Mouse (Mus musculus): Measurements from ENCODE around the gene Slc9a8. TPM values are rescaled to one million over a fixed set of nuclear protein-coding genes. Genes with fewer than 3 reads are reported as not detected.

Slc9a8 gene
- polyA plus RNA-seq, 1 experiment = 26.4 TPM

GRCm38 (mm10) chr2:167467214-167467613, 45.7 kb downstream of the Slc9a8 start:
- no peak overlapping the region for H3K4me2 ChIP-seq (ENCODE audit: low read depth)
- TF ChIP-seq REST (IDR thresholded peaks at IDR 0.05; ENCODE audit: insufficient read depth, insufficient read length) (no peak), TCF3 (IDR thresholded peaks at IDR 0.05; ENCODE audit: insufficient read length, low read depth) (no peak), POLR2A (IDR thresholded peaks at IDR 0.05; ENCODE audit: insufficient read length, low read depth) (no peak), MAX (IDR thresholded peaks at IDR 0.05; ENCODE audit: low read depth) (no peak), TCF12 (IDR thresholded peaks at IDR 0.05; ENCODE audit: insufficient read depth, poor library complexity, severe bottlenecking) (no peak)

GRCm38 (mm10) chr2:167468444-167468843, 46.9 kb downstream of the Slc9a8 start:
- H3ac ChIP-seq (ENCODE audit: control insufficient read depth, insufficient read length) = no peak overlapping the region
- TF ChIP-seq USF1 (IDR thresholded peaks at IDR 0.05; ENCODE audit: low read depth) (no peak), MYOD1 (IDR thresholded peaks at IDR 0.05; ENCODE audit: control insufficient read depth in 1 of 3, insufficient read length in 2 of 3, low read depth in 2 of 3) (no peak), TCF12 (IDR thresholded peaks at IDR 0.05; ENCODE audit: insufficient read depth, poor library complexity, severe bottlenecking) (no peak), REST (IDR thresholded peaks at IDR 0.05; ENCODE audit: insufficient read depth, insufficient read length) (no peak), MAX (IDR thresholded peaks at IDR 0.05; ENCODE audit: low read depth) (no peak), TCF3 (IDR thresholded peaks at IDR 0.05; ENCODE audit: insufficient read length, low read depth) (no peak), MYOG (IDR thresholded peaks at IDR 0.05; ENCODE audit: control insufficient read depth in 1 of 3, insufficient read depth in 1 of 3, insufficient read length in 2 of 3, low read depth in 2 of 3) (no peak), E2F4 (IDR thresholded peaks at IDR 0.05; ENCODE audit: insufficient read depth) (no peak), SRF (IDR thresholded peaks at IDR 0.05; ENCODE audit: control insufficient read depth, insufficient read length, low read depth) (no peak), CEBPB (IDR thresholded peaks at IDR 0.05; ENCODE audit: insufficient read depth, poor library complexity, severe bottlenecking) (no peak), POLR2A (IDR thresholded peaks at IDR 0.05; ENCODE audit: insufficient read length, low read depth) (no peak), POLR2AphosphoS2 (IDR thresholded peaks at IDR 0.05; ENCODE audit: insufficient read length, low read depth) (no peak)

More at GRCm38 (mm10) chr2:167467214-167467613, 45.7 kb downstream of the Slc9a8 start:
- H3K27me3 ChIP-seq (ENCODE audit: control insufficient read depth, insufficient read depth, insufficient read length) = no peaks in the 10 kb centered on the region
- no peak overlapping the region for H3ac ChIP-seq (ENCODE audit: control insufficient read depth, insufficient read length)
- H3K79me2 ChIP-seq (ENCODE audit: control insufficient read depth, insufficient read depth) = no peaks in the 10 kb centered on the region
- H3K4me3 ChIP-seq = no peak overlapping the region
- H3K36me3 ChIP-seq (ENCODE audit: control insufficient read depth, insufficient read depth) = peaks cover 3% of the 10 kb centered on the region

DNA sequence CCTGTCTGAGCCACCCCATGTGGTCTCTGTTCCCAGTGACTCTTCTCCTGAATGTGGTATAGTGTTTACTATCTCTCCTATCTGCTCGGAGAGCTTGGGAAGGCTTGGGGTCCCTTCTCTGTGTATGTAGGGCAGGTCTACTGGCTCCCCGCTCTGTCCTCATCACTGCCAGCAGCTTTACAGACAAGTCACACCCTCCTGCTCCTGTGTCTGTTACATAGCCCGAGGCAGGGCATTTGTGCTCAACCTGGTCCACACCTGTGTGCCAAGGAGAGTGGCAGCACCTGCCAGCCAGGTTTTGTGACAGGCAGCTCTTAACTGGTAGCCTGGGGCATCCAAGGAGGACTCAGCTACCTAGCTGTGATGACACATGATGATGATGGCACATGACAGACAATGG, 49.1 kb downstream of the Slc9a8 start:
- TF ChIP-seq MAX (IDR thresholded peaks at IDR 0.05; ENCODE audit: low read depth) = no peak
- no peak for TF ChIP-seq REST (IDR thresholded peaks at IDR 0.05; ENCODE audit: insufficient read depth, insufficient read length)
- no peak for TF ChIP-seq TCF3 (IDR thresholded peaks at IDR 0.05; ENCODE audit: insufficient read length, low read depth)
- no peak for TF ChIP-seq MYOG (IDR thresholded peaks at IDR 0.05; ENCODE audit: control insufficient read depth in 1 of 3, insufficient read depth in 1 of 3, insufficient read length in 2 of 3, low read depth in 2 of 3)
- TF ChIP-seq TCF12 (IDR thresholded peaks at IDR 0.05; ENCODE audit: insufficient read depth, poor library complexity, severe bottlenecking) = no peak
- no peak for TF ChIP-seq POLR2AphosphoS2 (IDR thresholded peaks at IDR 0.05; ENCODE audit: insufficient read length, low read depth)
- no peak for TF ChIP-seq POLR2A (IDR thresholded peaks at IDR 0.05; ENCODE audit: insufficient read length, low read depth)
- TF ChIP-seq SRF (IDR thresholded peaks at IDR 0.05; ENCODE audit: control insufficient read depth, insufficient read length, low read depth) = no peak
- TF ChIP-seq CEBPB (IDR thresholded peaks at IDR 0.05; ENCODE audit: insufficient read depth, poor library complexity, severe bottlenecking) = no peak
- no peak for TF ChIP-seq E2F4 (IDR thresholded peaks at IDR 0.05; ENCODE audit: insufficient read depth)
- TF ChIP-seq USF1 (IDR thresholded peaks at IDR 0.05; ENCODE audit: low read depth) = no peak
- no peak for TF ChIP-seq MYOD1 (IDR thresholded peaks at IDR 0.05; ENCODE audit: control insufficient read depth in 1 of 3, insufficient read length in 2 of 3, low read depth in 2 of 3)
- no peaks in the 10 kb centered on the region for H3K79me2 ChIP-seq (ENCODE audit: control insufficient read depth, insufficient read depth)
- no peak overlapping the region for H3K4me3 ChIP-seq
- H3K27me3 ChIP-seq (ENCODE audit: control insufficient read depth, insufficient read depth, insufficient read length) = no peaks in the 10 kb centered on the region
- no peak overlapping the region for H3K4me2 ChIP-seq (ENCODE audit: low read depth)
- H3K36me3 ChIP-seq (ENCODE audit: control insufficient read depth, insufficient read depth) = peaks cover 7% of the 10 kb centered on the region
- H3ac ChIP-seq (ENCODE audit: control insufficient read depth, insufficient read length) = no peak overlapping the region

More at GRCm38 (mm10) chr2:167468444-167468843, 46.9 kb downstream of the Slc9a8 start:
- Histone ChIP-seq H3K4me2 (ENCODE audit: low read depth) (no peak overlapping the region), H3K36me3 (ENCODE audit: control insufficient read depth, insufficient read depth) (peaks cover 3% of the 10 kb centered on the region), H3K79me2 (ENCODE audit: control insufficient read depth, insufficient read depth) (no peaks in the 10 kb centered on the region), H3K27me3 (ENCODE audit: control insufficient read depth, insufficient read depth, insufficient read length) (no peaks in the 10 kb centered on the region), H3K4me3 (no peak overlapping the region)

DNA sequence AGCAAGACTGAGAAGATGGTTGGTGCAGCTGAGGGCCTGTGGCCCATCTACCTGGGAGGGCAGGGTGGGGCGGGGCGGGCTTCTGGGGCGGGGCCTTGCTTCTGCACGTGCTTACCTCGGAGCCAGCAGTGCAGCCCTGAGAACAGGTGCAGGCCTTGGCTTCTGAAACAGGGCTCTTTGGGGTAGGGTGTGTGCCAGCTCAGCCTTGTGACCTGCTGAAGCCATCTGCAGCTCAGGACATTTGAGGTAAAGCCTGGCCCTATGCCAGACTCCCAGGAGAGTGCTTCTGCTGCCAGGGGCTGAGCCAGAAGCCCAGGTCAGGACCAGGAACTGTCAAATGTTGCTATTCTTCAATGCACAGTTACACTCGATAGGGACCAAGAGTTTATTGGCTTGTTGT, 50.1 kb downstream of the Slc9a8 start:
- H3K79me2 ChIP-seq (ENCODE audit: control insufficient read depth, insufficient read depth) = no peaks in the 10 kb centered on the region
- no peaks in the 10 kb centered on the region for H3K27me3 ChIP-seq (ENCODE audit: control insufficient read depth, insufficient read depth, insufficient read length)
- TF ChIP-seq SRF (IDR thresholded peaks at IDR 0.05; ENCODE audit: control insufficient read depth, insufficient read length, low read depth) (no peak), USF1 (IDR thresholded peaks at IDR 0.05; ENCODE audit: low read depth) (no peak), E2F4 (IDR thresholded peaks at IDR 0.05; ENCODE audit: insufficient read depth) (no peak), TCF12 (IDR thresholded peaks at IDR 0.05; ENCODE audit: insufficient read depth, poor library complexity, severe bottlenecking) (no peak), MYOG (IDR thresholded peaks at IDR 0.05; ENCODE audit: control insufficient read depth in 1 of 3, insufficient read depth in 1 of 3, insufficient read length in 2 of 3, low read depth in 2 of 3) (no peak), TCF3 (IDR thresholded peaks at IDR 0.05; ENCODE audit: insufficient read length, low read depth) (no peak), MYOD1 (IDR thresholded peaks at IDR 0.05; ENCODE audit: control insufficient read depth in 1 of 3, insufficient read length in 2 of 3, low read depth in 2 of 3) (no peak)
- no peak overlapping the region for H3K4me3 ChIP-seq
- H3K36me3 ChIP-seq (ENCODE audit: control insufficient read depth, insufficient read depth) = peaks cover 4% of the 10 kb centered on the region
- H3ac ChIP-seq (ENCODE audit: control insufficient read depth, insufficient read length) = no peak overlapping the region
- no peak overlapping the region for H3K4me2 ChIP-seq (ENCODE audit: low read depth)

DNA sequence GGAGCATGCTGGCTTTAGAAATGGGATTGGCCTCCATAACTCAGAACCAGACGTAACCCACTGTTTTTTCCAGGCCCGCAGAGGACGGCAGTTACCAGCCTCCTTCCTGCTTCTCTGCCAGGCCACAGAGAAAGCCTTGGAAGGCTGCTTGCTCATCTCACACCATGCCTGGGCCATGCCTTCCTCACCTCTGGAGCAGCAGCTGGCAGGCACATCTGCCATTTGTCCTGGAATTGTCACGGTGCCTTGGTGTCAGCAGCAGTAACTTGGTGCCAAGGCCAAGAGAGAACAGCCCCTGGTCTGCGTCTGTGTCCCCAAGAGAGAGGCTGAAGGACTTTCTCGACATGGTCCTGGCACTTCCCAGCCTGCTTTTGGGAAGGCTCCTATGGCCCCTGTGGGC, 52.7 kb downstream of the Slc9a8 start:
- H3K36me3 ChIP-seq (ENCODE audit: control insufficient read depth, insufficient read depth) = peaks cover 12% of the 10 kb centered on the region
- H3K4me2 ChIP-seq (ENCODE audit: low read depth) = no peak overlapping the region
- TF ChIP-seq CEBPB (IDR thresholded peaks at IDR 0.05; ENCODE audit: insufficient read depth, poor library complexity, severe bottlenecking) (no peak), POLR2AphosphoS2 (IDR thresholded peaks at IDR 0.05; ENCODE audit: insufficient read length, low read depth) (no peak), TCF3 (IDR thresholded peaks at IDR 0.05; ENCODE audit: insufficient read length, low read depth) (no peak), MYOG (IDR thresholded peaks at IDR 0.05; ENCODE audit: control insufficient read depth in 1 of 3, insufficient read depth in 1 of 3, insufficient read length in 2 of 3, low read depth in 2 of 3) (no peak), MAX (IDR thresholded peaks at IDR 0.05; ENCODE audit: low read depth) (no peak), SRF (IDR thresholded peaks at IDR 0.05; ENCODE audit: control insufficient read depth, insufficient read length, low read depth) (no peak), POLR2A (IDR thresholded peaks at IDR 0.05; ENCODE audit: insufficient read length, low read depth) (no peak), TCF12 (IDR thresholded peaks at IDR 0.05; ENCODE audit: insufficient read depth, poor library complexity, severe bottlenecking) (no peak), REST (IDR thresholded peaks at IDR 0.05; ENCODE audit: insufficient read depth, insufficient read length) (no peak), E2F4 (IDR thresholded peaks at IDR 0.05; ENCODE audit: insufficient read depth) (no peak), MYOD1 (IDR thresholded peaks at IDR 0.05; ENCODE audit: control insufficient read depth in 1 of 3, insufficient read length in 2 of 3, low read depth in 2 of 3) (no peak), USF1 (IDR thresholded peaks at IDR 0.05; ENCODE audit: low read depth) (no peak)
- no peaks in the 10 kb centered on the region for H3K27me3 ChIP-seq (ENCODE audit: control insufficient read depth, insufficient read depth, insufficient read length)
- H3K79me2 ChIP-seq (ENCODE audit: control insufficient read depth, insufficient read depth) = no peaks in the 10 kb centered on the region
- no peak overlapping the region for H3K4me3 ChIP-seq
- no peak overlapping the region for H3ac ChIP-seq (ENCODE audit: control insufficient read depth, insufficient read length)

Measured in myocyte (in vitro differentiated cells).